Mouse (Mus musculus): Measurements from ENCODE around the gene Coq4.

GRCm38 (mm10) chr2:29787937-29788681, 816 bp downstream of the Coq4 start, which contains the start of gene Trub2:
- TF ChIP-seq GATA1 (IDR thresholded peaks at IDR 0.05; ENCODE audit: low read depth, low read length) (no peak), POLR2A (IDR thresholded peaks at IDR 0.05; ENCODE audit: control insufficient read depth in 1 of 2, insufficient read depth in 1 of 2, low read depth in 1 of 2, low read length in 2 of 2, poor library complexity in 1 of 2) (peak; percentile 20 to 59; a peak in 2 of 4 replicates), MYB (IDR thresholded peaks at IDR 0.05; ENCODE audit: low read depth, low read length) (no peak), CTCF (IDR thresholded peaks at IDR 0.05 in 2 of 3, conservative IDR thresholded peaks at IDR 0.05 in 1 of 3; ENCODE audit: control insufficient read depth in 1 of 3, insufficient read depth in 1 of 3, low read depth in 2 of 3, low read length in 3 of 3, poor library complexity in 1 of 3, severe bottlenecking in 1 of 3) (no peak), JUND (IDR thresholded peaks at IDR 0.05; ENCODE audit: low read depth, low read length) (no peak), NELFE (IDR thresholded peaks at IDR 0.05; ENCODE audit: low read depth, low read length) (peak; percentile 65; the same call in 1 of the 2 replicates), BHLHE40 (IDR thresholded peaks at IDR 0.05; ENCODE audit: borderline replicate concordance, low read depth, low read length) (no peak), UBTF (IDR thresholded peaks at IDR 0.05; ENCODE audit: borderline replicate concordance, insufficient read depth, low read depth, low read length) (no peak), GABPA (IDR thresholded peaks at IDR 0.05; ENCODE audit: low read depth, low read length) (no peak), MEF2A (IDR thresholded peaks at IDR 0.05; ENCODE audit: extremely low read depth, insufficient replicate concordance, low read depth, low read length, poor library complexity, severe bottlenecking) (no peak), MAX (IDR thresholded peaks at IDR 0.05; ENCODE audit: low read length) (peak; percentile 85), MXI1 (IDR thresholded peaks at IDR 0.05; ENCODE audit: low read depth, low read length) (peak; percentile 94)

All from MEL (cell line).